Mouse (Mus musculus) spleen, adult 2 months (tissue): ENCODE data around the gene Slc5a5.

Source experiments
- CTCF ChIP-seq: fragments of 200-500 bp; IDR thresholded peaks from 2 replicates; pipeline ENCODE4 v1.5.1; 2011; ENCODE audit warnings: mild to moderate bottlenecking, inconsistent platforms; ENCODE audit not compliant: insufficient read depth, insufficient read length, insufficient replicate concordance; ENCODE audit errors: extremely low read depth
- POLR2A ChIP-seq: fragments of 200-500 bp; IDR thresholded peaks from 2 replicates; pipeline ENCODE4 v1.6.1; 2011; ENCODE audit warnings: low read depth, low read length, inconsistent platforms

- TF ChIP-seq CTCF (no peak), POLR2A (no peak)
Measured at GRCm38 (mm10) chr8:70925754-70926153, 33.2 kb upstream of the Slc5a5 start.
